Mouse (Mus musculus) cerebellum, adult 2 months (tissue): ENCODE measurements around the gene Gm42674.

ENCODE experiments used
- CTCF ChIP-seq: fragments of 200-500 bp; IDR thresholded peaks from 2 replicates; pipeline ENCODE4 v1.5.1; 2011; ENCODE audit warnings: low read depth, mild to moderate bottlenecking, control low read depth, low read length, moderate library complexity, borderline replicate concordance; ENCODE audit not compliant: insufficient read depth
- POLR2A ChIP-seq: fragments of 200-500 bp; IDR thresholded peaks from 2 replicates; pipeline ENCODE4 v1.6.1; 2011; ENCODE audit warnings: low read length, control low read depth, borderline replicate concordance; ENCODE audit not compliant: insufficient read depth

GRCm38 (mm10) chr3:90597736-90598135, 4.0 kb upstream of the Gm42674 start:
- TF ChIP-seq CTCF (no peak), POLR2A (no peak)
